Mouse (Mus musculus) midbrain, postnatal 0 days (tissue): ENCODE measurements at regions not wholly inside any gene's neighbourhood (a gene's known extent, or its start where the extent isn't known, plus 50 kb on each side); places are given as distances from the start of the nearest gene placed in this dataset.

ENCODE experiments used
- ATAC-seq: fragments of 200-750 bp; cut with Nextera tagmentation; 2 replicates; pipeline ENCODE4 v1.8.0; 2017; ENCODE audit warnings: moderate number of reproducible peaks, mild to moderate bottlenecking, moderate TSS enrichment, moderate library complexity; ENCODE audit not compliant: low FRiP score
- DNase-seq: peaks from one replicate; pipeline ENCODE4 v3.0.0-alpha.2; 2015; ENCODE audit warnings: low spot score
- H3K27ac ChIP-seq: fragments of 300-500 bp; sonication (generic); 2 replicates; pipeline ENCODE4 v1.5.1; 2014; ENCODE audit warnings: low read depth, mild to moderate bottlenecking, low read length, mixed read lengths
- H3K27me3 ChIP-seq: fragments of 300-500 bp; sonication (generic); 2 replicates; pipeline ENCODE4 v1.6.1; 2014; ENCODE audit warnings: low read length, control low read depth, mixed read lengths; ENCODE audit not compliant: insufficient read depth
- H3K36me3 ChIP-seq: fragments of 300-500 bp; sonication (generic); 2 replicates; pipeline ENCODE4 v1.6.1; 2014; ENCODE audit warnings: low read length, control low read depth, mixed read lengths; ENCODE audit not compliant: insufficient read depth
- H3K4me1 ChIP-seq: fragments of 300-500 bp; sonication (generic); 2 replicates; pipeline ENCODE4 v1.6.1; 2014; ENCODE audit warnings: mild to moderate bottlenecking, control low read depth, antibody characterized with exemption, low read length, mixed read lengths; ENCODE audit not compliant: insufficient read depth
- H3K4me2 ChIP-seq: fragments of 300-500 bp; sonication (generic); 2 replicates; pipeline ENCODE4 v1.6.1; 2014; ENCODE audit warnings: low read depth, mild to moderate bottlenecking, low read length, mixed read lengths; ENCODE audit not compliant: poor library complexity, severe bottlenecking
- H3K4me3 ChIP-seq: fragments of 300-500 bp; sonication (generic); 2 replicates; pipeline ENCODE4 v1.5.1; 2014; ENCODE audit warnings: low read depth, mild to moderate bottlenecking, low read length, moderate library complexity
- H3K9ac ChIP-seq: fragments of 300-500 bp; sonication (generic); replicated peaks from 2 replicates; pipeline ENCODE4 v1.6.1; 2014; ENCODE audit warnings: mild to moderate bottlenecking, low read length, moderate library complexity, mixed read lengths; ENCODE audit not compliant: poor library complexity, severe bottlenecking
- H3K9me3 ChIP-seq: fragments of 300-500 bp; sonication (generic); 2 replicates; pipeline ENCODE4 v1.6.1; 2016; ENCODE audit warnings: low read length, control low read depth
- CTCF ChIP-seq: IDR thresholded peaks from 2 replicates; pipeline ENCODE4 v1.5.1; 2016; ENCODE audit warnings: antibody characterized with exemption, mild to moderate bottlenecking
- WGBS: fragments of 180-500 bp; shearing (Covaris S2); extraction: QIAGEN DNeasy Blood & Tissue Kit; methylation state at CpG from one replicate; pipeline ENCODE4 v1.1.7; 2014; 5-methylcytosine and 5-hydroxymethylcytosine counted together

- Histone ChIP-seq H3K9me3 (no peaks in the 10 kb centered on the region), H3K9ac (no peak overlapping the region), H3K27ac (no peak overlapping the region), H3K4me1 (no peaks in the 10 kb centered on the region), H3K4me3 (no peak overlapping the region), H3K36me3 (no peaks in the 10 kb centered on the region), H3K4me2 (no peak overlapping the region), H3K27me3 (no peaks in the 10 kb centered on the region)
- TF ChIP-seq CTCF, result no peak
- ATAC-seq, result no peak
- WGBS, result 72% methylated on average over 11 of the region's 11 CpGs
- DNase-seq, result peak; percentile 41
Observed at GRCm38 (mm10) chr13:97537206-97537605, 223.2 kb downstream of the Gm10260 start.

GRCm38 (mm10) chr13:97533896-97534666 lies 226.4 kb downstream of the Gm10260 start:
- ATAC-seq, result no peak
- no peak overlapping the region for H3K27ac ChIP-seq
- H3K9me3 ChIP-seq, result no peaks in the 10 kb centered on the region
- peaks cover 7% of the 10 kb centered on the region; the same call in 1 of the 2 replicates for H3K4me1 ChIP-seq
- no peaks in the 10 kb centered on the region for H3K36me3 ChIP-seq
- H3K9ac ChIP-seq, result no peak overlapping the region
- H3K4me2 ChIP-seq, result no peak overlapping the region
- no peak for TF ChIP-seq CTCF
- H3K27me3 ChIP-seq, result no peaks in the 10 kb centered on the region
- DNase-seq, result peak; percentile 71
- H3K4me3 ChIP-seq, result no peak overlapping the region
- WGBS, result 73% methylated on average over 11 of the region's 11 CpGs

- no peak for ATAC-seq
- Histone ChIP-seq H3K4me2 (no peak overlapping the region), H3K36me3 (no peaks in the 10 kb centered on the region), H3K9me3 (no peaks in the 10 kb centered on the region), H3K27ac (no peak overlapping the region), H3K27me3 (no peaks in the 10 kb centered on the region), H3K4me1 (peaks cover 7% of the 10 kb centered on the region; the same call in 1 of the 2 replicates), H3K9ac (no peak overlapping the region), H3K4me3 (no peak overlapping the region)
- WGBS, result 86% methylated on average over 2 of the region's 2 CpGs
- TF ChIP-seq CTCF, result no peak
- DNase-seq, result no peak
Observed at GRCm38 (mm10) chr13:97531181-97531580, 229.3 kb downstream of the Gm10260 start.

GRCm38 (mm10) chr13:97530570-97530969 lies 229.9 kb downstream of the Gm10260 start:
- Histone ChIP-seq H3K4me3 (no peak overlapping the region), H3K27ac (peak overlapping the region; percentile 47; the same call in 1 of the 2 replicates), H3K4me1 (peaks cover 7% of the 10 kb centered on the region; the same call in 1 of the 2 replicates), H3K27me3 (no peaks in the 10 kb centered on the region), H3K36me3 (no peaks in the 10 kb centered on the region), H3K9ac (no peak overlapping the region), H3K9me3 (no peaks in the 10 kb centered on the region), H3K4me2 (no peak overlapping the region)
- DNase-seq, result peak; percentile 71
- WGBS, result 14% methylated on average over 2 of the region's 2 CpGs
- no peak for TF ChIP-seq CTCF
- ATAC-seq, result peak; percentile 56; the same call in 1 of the 2 replicates

DNA sequence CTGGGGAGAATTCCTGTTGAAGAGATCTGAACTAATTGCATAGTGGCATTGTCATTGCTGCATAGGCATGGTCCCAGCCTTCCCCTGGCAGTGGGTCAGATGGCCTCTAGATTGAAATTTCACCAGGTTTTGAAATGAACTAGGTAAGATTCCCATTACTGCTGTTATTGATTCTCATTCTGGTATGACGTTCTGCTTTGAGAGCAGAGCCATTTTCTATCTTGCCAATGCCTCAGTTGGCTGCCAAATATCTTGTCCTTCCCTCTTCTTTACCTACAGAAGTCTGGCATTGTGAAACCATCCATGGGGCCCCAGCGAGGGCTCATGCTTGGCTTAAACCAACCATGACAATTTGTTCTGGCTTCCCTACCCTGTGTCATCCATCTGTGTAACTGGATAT lies 232.5 kb downstream of the Gm10260 start:
- WGBS, result 80% methylated on average over 2 of the region's 2 CpGs
- no peak for DNase-seq

DNA sequence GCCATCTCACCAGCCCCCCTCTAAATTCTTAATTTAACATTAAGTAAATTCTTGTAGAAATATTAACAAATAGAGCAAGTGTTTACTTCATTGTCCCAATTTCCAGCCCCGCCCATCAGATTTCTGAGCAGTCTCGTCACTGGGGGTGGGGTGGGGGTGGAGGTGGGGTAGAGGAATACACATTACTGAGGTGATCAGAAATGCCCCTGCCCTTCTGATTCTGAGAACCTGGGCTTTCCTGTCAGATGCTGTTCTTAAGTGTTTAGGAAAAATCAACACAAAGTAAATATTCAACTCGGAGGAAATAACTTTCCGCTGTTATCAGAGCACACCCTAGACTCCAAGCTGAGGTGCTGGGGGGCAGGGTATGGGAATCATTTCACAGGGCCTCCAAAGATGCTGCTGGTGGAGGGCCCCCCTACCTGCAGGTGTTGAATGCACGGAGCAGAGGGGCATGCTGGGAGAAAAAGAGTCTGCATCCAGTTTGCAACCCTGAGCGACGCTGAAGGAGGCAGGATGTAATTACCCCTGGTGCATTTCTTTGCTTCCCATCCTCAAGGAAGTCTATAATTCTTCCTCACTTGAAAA lies 235.5 kb downstream of the Gm10260 start:
- no peak overlapping the region for H3K4me3 ChIP-seq
- no peak overlapping the region for H3K9ac ChIP-seq
- no peaks in the 10 kb centered on the region for H3K9me3 ChIP-seq
- H3K27ac ChIP-seq, result no peak overlapping the region
- H3K36me3 ChIP-seq, result no peaks in the 10 kb centered on the region
- no peaks in the 10 kb centered on the region for H3K27me3 ChIP-seq
- DNase-seq, result no peak
- TF ChIP-seq CTCF, result no peak
- no peak for ATAC-seq
- whole genome bisulfite sequencing, result 79% methylated on average over 7 of the region's 7 CpGs
- H3K4me1 ChIP-seq, result peaks cover 10% of the 10 kb centered on the region
- H3K4me2 ChIP-seq, result no peak overlapping the region

More for the DNA sequence above, 232.5 kb downstream of the Gm10260 start:
- no peak overlapping the region for H3K27ac ChIP-seq
- no peaks in the 10 kb centered on the region for H3K27me3 ChIP-seq
- no peak for TF ChIP-seq CTCF
- no peak for ATAC-seq
- no peak overlapping the region for H3K4me2 ChIP-seq
- H3K9ac ChIP-seq, result no peak overlapping the region
- no peak overlapping the region for H3K4me3 ChIP-seq
- peaks cover 14% of the 10 kb centered on the region for H3K4me1 ChIP-seq
- no peaks in the 10 kb centered on the region for H3K36me3 ChIP-seq
- H3K9me3 ChIP-seq, result no peaks in the 10 kb centered on the region
